ENCODE assay signal across 10 mouse cellular contexts in genomic region chrX:141158160-141158559, GRCm38 (mm10).
DNase-seq lines count a peak whose midpoint lies in the region; ATAC-seq and TF ChIP-seq lines count a peak whose summit lies in the region.
"Had no signal": no experiment of that assay in that cellular context is flagged by ENCODE, and none has a peak within 500 bp of the region (broad histone marks: within the 10 kb centered on the region; RNA-seq: fewer than 3 reads in every experiment).

No protein-coding gene starts in this region.

- no peak for TF ChIP-seq EP300 in stomach, postnatal 0 days (optimal IDR thresholded peaks at IDR 0.05)

- no peaks in the 10 kb centered on the region for H3K4me1 ChIP-seq in hindbrain, embryonic 11.5 days (replicated peaks; ENCODE audit: control insufficient read depth, insufficient read depth, low read length)
- no peaks in the 10 kb centered on the region for H3K4me1 ChIP-seq in hindbrain, embryonic 16.5 days (ENCODE audit: control insufficient read depth, insufficient read depth, low read depth, low read length)
- H3K4me1 ChIP-seq in testis, adult 2 months (ENCODE audit: control insufficient read depth, insufficient read depth, low read length): no peaks in the 10 kb centered on the region
- no peaks in the 10 kb centered on the region for H3K4me1 ChIP-seq in stomach, postnatal 0 days (replicated peaks; ENCODE audit: control insufficient read depth, insufficient read depth)
- H3K4me1 ChIP-seq: heart, embryonic 15.5 days; liver, embryonic 15.5 days had no signal

- no peak overlapping the region for H3K4me3 ChIP-seq in hindbrain, embryonic 11.5 days (ENCODE audit: low read depth, low read length)
- no peak overlapping the region for H3K4me3 ChIP-seq in hindbrain, embryonic 16.5 days (ENCODE audit: low read length)
- H3K4me3 ChIP-seq in testis, adult 2 months (ENCODE audit: control insufficient read depth, low read depth, low read length): no peak overlapping the region
- H3K4me3 ChIP-seq in stomach, postnatal 0 days (ENCODE audit: low read depth, low read length): no peak overlapping the region
- H3K4me3 ChIP-seq: heart, embryonic 15.5 days; liver, embryonic 15.5 days had no signal

- no peaks in the 10 kb centered on the region for H3K36me3 ChIP-seq in hindbrain, embryonic 11.5 days (ENCODE audit: control insufficient read depth, insufficient read depth, low read length)
- no peaks in the 10 kb centered on the region for H3K36me3 ChIP-seq in hindbrain, embryonic 16.5 days (ENCODE audit: control insufficient read depth, insufficient read depth, low read length)
- no peaks in the 10 kb centered on the region for H3K36me3 ChIP-seq in testis, adult 2 months (ENCODE audit: control insufficient read depth, insufficient read depth, low read length)
- no peaks in the 10 kb centered on the region for H3K36me3 ChIP-seq in stomach, postnatal 0 days (ENCODE audit: control insufficient read depth, insufficient read depth, low read length)
- H3K36me3 ChIP-seq: heart, embryonic 15.5 days had no signal

- H3K9me3 ChIP-seq in hindbrain, embryonic 11.5 days (ENCODE audit: control insufficient read depth, low read length): no peaks in the 10 kb centered on the region
- H3K9me3 ChIP-seq in hindbrain, embryonic 16.5 days (ENCODE audit: control insufficient read depth, low read length): no peaks in the 10 kb centered on the region
- H3K9me3 ChIP-seq in stomach, postnatal 0 days (ENCODE audit: control insufficient read depth, low read length): no peaks in the 10 kb centered on the region
- H3K9me3 ChIP-seq: heart, embryonic 15.5 days; liver, embryonic 15.5 days had no signal

- peak; percentile 13; the same call in 1 of the 2 replicates for TF ChIP-seq CTCF in testis, adult 2 months (IDR thresholded peaks at IDR 0.05; ENCODE audit: control insufficient read depth, insufficient read depth, insufficient replicate concordance, low read depth, low read length)
- TF ChIP-seq CTCF in stomach, postnatal 0 days (IDR thresholded peaks at IDR 0.05; ENCODE audit: low read depth): peak; percentile 65

- DNase-seq in hindbrain, embryonic 11.5 days (ENCODE audit: low spot score): peak; percentile 48
- no peak for DNase-seq in testis, postnatal 14 days (ENCODE audit: low spot score)
- peak; percentile 58 for DNase-seq in embryo, embryonic 10.5 days (ENCODE audit: low spot score)
- no peak for DNase-seq in stomach, postnatal 0 days (ENCODE audit: low spot score)
- no peak for DNase-seq in layer of hippocampus, adult 9-10 months (ENCODE audit: low spot score)

- no peak overlapping the region for H3K9ac ChIP-seq in hindbrain, embryonic 11.5 days (ENCODE audit: low read depth, low read length)
- no peak overlapping the region for H3K9ac ChIP-seq in hindbrain, embryonic 16.5 days (ENCODE audit: low read depth, low read length)
- H3K9ac ChIP-seq in stomach, postnatal 0 days (ENCODE audit: low read length): no peak overlapping the region
- H3K9ac ChIP-seq: heart, embryonic 15.5 days; liver, embryonic 15.5 days had no signal

- no peak for ATAC-seq in hindbrain, embryonic 11.5 days (ENCODE audit: low FRiP score)
- no peak for ATAC-seq in hindbrain, embryonic 16.5 days
- no peak for ATAC-seq in stomach, postnatal 0 days (ENCODE audit: low FRiP score, low TSS enrichment)
- ATAC-seq in megakaryocyte-erythroid progenitor cell, adult 5-6 weeks (replicated peaks; ENCODE audit: low FRiP score, low TSS enrichment, poor library complexity, severe bottlenecking): no peak

- WGBS in hindbrain, embryonic 11.5 days: 44% methylated on average over 4 of the region's 4 CpGs
- 48% methylated on average over 4 of the region's 4 CpGs for WGBS in hindbrain, embryonic 16.5 days
- 36% methylated on average over 4 of the region's 4 CpGs for WGBS in stomach, postnatal 0 days

- H3K27me3 ChIP-seq in hindbrain, embryonic 11.5 days (ENCODE audit: control insufficient read depth, insufficient read depth, low read length): peaks cover 4% of the 10 kb centered on the region; the same call in 1 of the 2 replicates
- H3K27me3 ChIP-seq in hindbrain, embryonic 16.5 days (replicated peaks; ENCODE audit: control insufficient read depth, insufficient read depth, low read length): peaks cover 8% of the 10 kb centered on the region
- H3K27me3 ChIP-seq in testis, adult 2 months (ENCODE audit: control insufficient read depth, insufficient read depth, low read length): no peaks in the 10 kb centered on the region
- H3K27me3 ChIP-seq in stomach, postnatal 0 days (ENCODE audit: control insufficient read depth, insufficient read depth, low read length): no peaks in the 10 kb centered on the region
- H3K27me3 ChIP-seq: heart, embryonic 15.5 days; liver, embryonic 15.5 days had no signal

- H3K4me2 ChIP-seq in hindbrain, embryonic 11.5 days (replicated peaks; ENCODE audit: low read depth, low read length): no peak overlapping the region
- H3K4me2 ChIP-seq in hindbrain, embryonic 16.5 days (ENCODE audit: low read length): no peak overlapping the region
- H3K4me2 ChIP-seq in stomach, postnatal 0 days (replicated peaks; ENCODE audit: low read depth): no peak overlapping the region
- H3K4me2 ChIP-seq: heart, embryonic 15.5 days; liver, embryonic 15.5 days had no signal

- H3K27ac ChIP-seq in hindbrain, embryonic 11.5 days (ENCODE audit: low read depth, low read length): no peak overlapping the region
- no peak overlapping the region for H3K27ac ChIP-seq in hindbrain, embryonic 16.5 days (ENCODE audit: low read depth, low read length)
- no peak overlapping the region for H3K27ac ChIP-seq in testis, adult 2 months (ENCODE audit: control insufficient read depth, insufficient read depth, low read depth, low read length)
- no peak overlapping the region for H3K27ac ChIP-seq in stomach, postnatal 0 days (replicated peaks)
- H3K27ac ChIP-seq: heart, embryonic 15.5 days; liver, embryonic 15.5 days had no signal

- no peak for TF ChIP-seq POLR2A in testis, adult 2 months (IDR thresholded peaks at IDR 0.05; ENCODE audit: control insufficient read depth, low read depth, low read length)

Comparison
In these comparisons a context has a peak if more than half of its experiments do, and no peak if none do; other contexts are left out.
1. DNase-seq: peak in hindbrain, embryonic 11.5 days (single experiment) and embryo, embryonic 10.5 days (single experiment); none in testis, postnatal 14 days (single experiment), stomach, postnatal 0 days (single experiment) and layer of hippocampus, adult 9-10 months (single experiment).